Mouse (Mus musculus) left cerebral cortex, adult 2 months (tissue): ENCODE measurements around the gene Lingo1. TPM values are rescaled to one million over a fixed set of nuclear protein-coding genes. Genes with fewer than 3 reads are reported as not detected.

Experiments used
- DNase-seq, 2 experiments: peaks; one replicate each; pipeline ENCODE4 v3.0.0; 2021 to 2022; ENCODE audit warnings: low spot score in 2 of 2, mixed read lengths in 1 of 2; ENCODE audit errors: extremely low spot score in 1 of 2
- H3K27ac ChIP-seq: fragments of 200-600 bp; 2 replicates; pipeline ENCODE4 v1.8.1; 2022
- H3K4me3 ChIP-seq: fragments of 200-600 bp; 2 replicates; pipeline ENCODE4 v1.8.1; 2022
- CTCF ChIP-seq: fragments of 200-600 bp; IDR thresholded peaks from 2 replicates; pipeline ENCODE4 v1.8.1; 2022; ENCODE audit warnings: antibody characterized with exemption, mild to moderate bottlenecking, moderate library complexity
- intact Hi-C: fragments of 180-260 bp; cut with DNase I; formaldehyde crosslinking; loops from one replicate; pipeline ENCODE4 v1.15.1; 2025
- total RNA-seq, 2 experiments: library from RNA; stranded (reverse); gene quantifications; 2 replicates each; pipeline ENCODE4 v1.2.3; 2021

Lingo1 gene
- total RNA-seq, 2 experiments from 2014 or later = 481 to 504 TPM

- Histone ChIP-seq H3K27ac (no peak overlapping the region), H3K4me3 (no peak overlapping the region)
- no peak for DNase-seq
- intact Hi-C loops = no loop called here
- no peak for TF ChIP-seq CTCF
Measured at GRCm38 (mm10) chr9:56606082-56606740, 190.1 kb downstream of the Lingo1 start.

- no peak for DNase-seq
- no peak overlapping the region for H3K4me3 ChIP-seq
- intact Hi-C loops = no loop called here
- TF ChIP-seq CTCF = no peak
- H3K27ac ChIP-seq = no peak overlapping the region
Measured at GRCm38 (mm10) chr9:56605443-56605806, 190.8 kb downstream of the Lingo1 start.

- intact Hi-C loops = no loop called here
- TF ChIP-seq CTCF = no peak
- Histone ChIP-seq H3K4me3 (no peak overlapping the region), H3K27ac (no peak overlapping the region)
- no peak for DNase-seq
Measured at GRCm38 (mm10) chr9:56604797-56605442, 191.3 kb downstream of the Lingo1 start.

GRCm38 (mm10) chr9:56600655-56601054 lies 195.6 kb downstream of the Lingo1 start:
- Histone ChIP-seq H3K4me3 (no peak overlapping the region), H3K27ac (no peak overlapping the region)
- DNase-seq = no peak
- intact Hi-C loops = no loop called here
- no peak for TF ChIP-seq CTCF

- intact Hi-C loops = no loop called here
- no peak for DNase-seq
- no peak overlapping the region for H3K4me3 ChIP-seq
- TF ChIP-seq CTCF = no peak
- H3K27ac ChIP-seq = no peak overlapping the region
Measured at GRCm38 (mm10) chr9:56592639-56593038, 203.6 kb downstream of the Lingo1 start.

GRCm38 (mm10) chr9:56591248-56591888 lies 204.9 kb downstream of the Lingo1 start:
- H3K4me3 ChIP-seq = no peak overlapping the region
- TF ChIP-seq CTCF = no peak
- DNase-seq = no peak
- no peak overlapping the region for H3K27ac ChIP-seq
- intact Hi-C loops = no loop called here

GRCm38 (mm10) chr9:56589762-56590161 lies 206.5 kb downstream of the Lingo1 start:
- intact Hi-C loops = no loop called here
- H3K27ac ChIP-seq = no peak overlapping the region
- DNase-seq = no peak
- H3K4me3 ChIP-seq = no peak overlapping the region
- TF ChIP-seq CTCF = no peak

- Histone ChIP-seq H3K27ac (no peak overlapping the region), H3K4me3 (no peak overlapping the region)
- no peak for TF ChIP-seq CTCF
- intact Hi-C loops = no loop called here
- DNase-seq = no peak
Measured at GRCm38 (mm10) chr9:56584043-56584424, 212.2 kb downstream of the Lingo1 start.

- no peak for DNase-seq
- intact Hi-C loops = no loop called here
- Histone ChIP-seq H3K27ac (no peak overlapping the region), H3K4me3 (no peak overlapping the region)
- TF ChIP-seq CTCF = no peak
Measured at GRCm38 (mm10) chr9:56583139-56584042, 212.9 kb downstream of the Lingo1 start.

GRCm38 (mm10) chr9:56582628-56583027 lies 213.6 kb downstream of the Lingo1 start:
- Histone ChIP-seq H3K27ac (no peak overlapping the region), H3K4me3 (no peak overlapping the region)
- no peak for TF ChIP-seq CTCF
- intact Hi-C loops = no loop called here
- no peak for DNase-seq

GRCm38 (mm10) chr9:56581700-56582099 lies 214.6 kb downstream of the Lingo1 start:
- intact Hi-C loops = no loop called here
- no peak for DNase-seq
- Histone ChIP-seq H3K4me3 (no peak overlapping the region), H3K27ac (no peak overlapping the region)
- no peak for TF ChIP-seq CTCF

- TF ChIP-seq CTCF = no peak
- intact Hi-C loops = no loop called here
- H3K4me3 ChIP-seq = no peak overlapping the region
Measured at GRCm38 (mm10) chr9:56581016-56581415, 215.3 kb downstream of the Lingo1 start.

More at GRCm38 (mm10) chr9:56581016-56581415, 215.3 kb downstream of the Lingo1 start:
- no peak overlapping the region for H3K27ac ChIP-seq
- no peak for DNase-seq
